Mouse (Mus musculus) myocyte (in vitro differentiated cells): Measurements from ENCODE around the gene Pgap3. TPM values are rescaled to one million over a fixed set of nuclear protein-coding genes. Genes with fewer than 3 reads are reported as not detected.
A peak's percentile ranks its signal among the peaks of the same experiment; 100 is the strongest.

Experiments used
- H3K27me3 ChIP-seq: one replicate; pipeline ENCODE4 v1.6.1; 2011; ENCODE audit not compliant: control insufficient read depth, insufficient read depth, insufficient read length
- H3K36me3 ChIP-seq: one replicate; pipeline ENCODE4 v1.6.1; 2011; ENCODE audit not compliant: control insufficient read depth, insufficient read depth
- H3K4me2 ChIP-seq: one replicate; pipeline ENCODE4 v1.6.1; 2011; ENCODE audit warnings: low read depth, control low read depth
- H3K4me3 ChIP-seq: one replicate; pipeline ENCODE4 v1.5.1; 2011; ENCODE audit warnings: mild to moderate bottlenecking, control low read depth, moderate library complexity
- H3K79me2 ChIP-seq: one replicate; pipeline ENCODE4 v1.6.1; 2011; ENCODE audit not compliant: control insufficient read depth, insufficient read depth
- H3ac ChIP-seq: one replicate; pipeline ENCODE4 v1.6.1; 2011; ENCODE audit not compliant: control insufficient read depth, insufficient read length
- CEBPB ChIP-seq: IDR thresholded peaks from 2 replicates; pipeline ENCODE4 v1.6.1; 2011; ENCODE audit warnings: mild to moderate bottlenecking, moderate library complexity; ENCODE audit not compliant: poor library complexity, insufficient read depth, severe bottlenecking
- E2F4 ChIP-seq: IDR thresholded peaks from one replicate; pipeline ENCODE4 v1.6.1; 2011; ENCODE audit warnings: mild to moderate bottlenecking, control low read depth, moderate library complexity; ENCODE audit not compliant: insufficient read depth
- MAX ChIP-seq: IDR thresholded peaks from one replicate; pipeline ENCODE4 v1.6.1; 2011; ENCODE audit warnings: low read depth, mild to moderate bottlenecking, control low read depth
- MYOD1 ChIP-seq, 3 experiments: IDR thresholded peaks; one replicate each; pipeline ENCODE4 v1.6.1; 2011; ENCODE audit warnings: control low read depth in 2 of 3, low read depth in 2 of 3, mild to moderate bottlenecking in 2 of 3, moderate library complexity in 1 of 3; ENCODE audit not compliant: insufficient read length in 2 of 3, control insufficient read depth in 1 of 3
- MYOG ChIP-seq, 3 experiments: IDR thresholded peaks; one replicate each; pipeline ENCODE4 v1.6.1; 2011; ENCODE audit warnings: control low read depth in 2 of 3, low read depth in 2 of 3, mild to moderate bottlenecking in 2 of 3; ENCODE audit not compliant: insufficient read length in 2 of 3, control insufficient read depth in 1 of 3, insufficient read depth in 1 of 3
- POLR2A ChIP-seq: IDR thresholded peaks from one replicate; pipeline ENCODE4 v1.6.1; 2011; ENCODE audit warnings: low read depth, mild to moderate bottlenecking, control low read depth, moderate library complexity; ENCODE audit not compliant: insufficient read length
- POLR2AphosphoS2 ChIP-seq: IDR thresholded peaks from one replicate; pipeline ENCODE4 v1.6.1; 2011; ENCODE audit warnings: low read depth, control low read depth; ENCODE audit not compliant: insufficient read length
- REST ChIP-seq: IDR thresholded peaks from one replicate; pipeline ENCODE4 v1.6.1; 2011; ENCODE audit warnings: mild to moderate bottlenecking, control low read depth, moderate library complexity; ENCODE audit not compliant: insufficient read depth, insufficient read length
- SRF ChIP-seq: IDR thresholded peaks from one replicate; pipeline ENCODE4 v1.6.1; 2011; ENCODE audit warnings: low read depth; ENCODE audit not compliant: control insufficient read depth, insufficient read length
- TCF12 ChIP-seq: IDR thresholded peaks from one replicate; pipeline ENCODE4 v1.6.1; 2011; ENCODE audit warnings: mild to moderate bottlenecking, control low read depth; ENCODE audit not compliant: poor library complexity, insufficient read depth, severe bottlenecking
- TCF3 ChIP-seq: IDR thresholded peaks from one replicate; pipeline ENCODE4 v1.6.1; 2011; ENCODE audit warnings: low read depth, control low read depth; ENCODE audit not compliant: insufficient read length
- USF1 ChIP-seq: IDR thresholded peaks from one replicate; pipeline ENCODE4 v1.6.1; 2011; ENCODE audit warnings: low read depth, mild to moderate bottlenecking, control low read depth, moderate library complexity
- polyA plus RNA-seq: library from polyadenylated mRNA; unstranded; fragments of >200 nt; fragmentation: generic; extraction: Trizol; gene quantifications from one replicate; pipeline ENCODE4 v1.2.1, GENCODE M21; 2012; ENCODE audit warnings: missing spikeins

Pgap3 gene
- polyA plus RNA-seq, 1 experiment = 8.7 TPM

- Histone ChIP-seq H3K4me2 (no peak overlapping the region), H3K27me3 (peaks cover 53% of the 10 kb centered on the region), H3ac (no peak overlapping the region), H3K79me2 (no peaks in the 10 kb centered on the region), H3K4me3 (no peak overlapping the region), H3K36me3 (no peaks in the 10 kb centered on the region)
- TF ChIP-seq MYOG (IDR thresholded peaks at IDR 0.05; ENCODE audit: control insufficient read depth in 1 of 3, insufficient read depth in 1 of 3, insufficient read length in 2 of 3, low read depth in 2 of 3) (no peak), SRF (no peak), TCF12 (no peak), CEBPB (no peak), MAX (no peak), MYOD1 (IDR thresholded peaks at IDR 0.05; ENCODE audit: control insufficient read depth in 1 of 3, insufficient read length in 2 of 3, low read depth in 2 of 3) (no peak), POLR2A (no peak), USF1 (no peak), TCF3 (no peak), POLR2AphosphoS2 (no peak), REST (no peak), E2F4 (no peak)
These were observed 47.9 kb downstream of the Pgap3 start for GRCm38 (mm10) chr11:98352272-98352990.

- Histone ChIP-seq H3K4me2 (no peak overlapping the region), H3K4me3 (no peak overlapping the region), H3K27me3 (peaks cover 67% of the 10 kb centered on the region), H3K79me2 (no peaks in the 10 kb centered on the region), H3ac (no peak overlapping the region), H3K36me3 (no peaks in the 10 kb centered on the region)
- no peak for TF ChIP-seq REST
- no peak for TF ChIP-seq POLR2A
- TF ChIP-seq TCF12 = no peak
- TF ChIP-seq SRF = no peak
- no peak for TF ChIP-seq E2F4
- TF ChIP-seq MYOG (IDR thresholded peaks at IDR 0.05; ENCODE audit: control insufficient read depth in 1 of 3, insufficient read depth in 1 of 3, insufficient read length in 2 of 3, low read depth in 2 of 3) = no peak
- TF ChIP-seq POLR2AphosphoS2 = no peak
- TF ChIP-seq TCF3 = no peak
- TF ChIP-seq MAX = no peak
- no peak for TF ChIP-seq MYOD1 (IDR thresholded peaks at IDR 0.05; ENCODE audit: control insufficient read depth in 1 of 3, insufficient read length in 2 of 3, low read depth in 2 of 3)
- no peak for TF ChIP-seq USF1
- TF ChIP-seq CEBPB = no peak
These were observed 51.0 kb downstream of the Pgap3 start for GRCm38 (mm10) chr11:98349308-98349707.

- Histone ChIP-seq H3K4me3 (no peak within 1 kb of the TSS), H3K36me3 (no peaks in the 10 kb centered on the region), H3K27me3 (peaks cover 67% of the 10 kb centered on the region), H3K79me2 (no peaks in the 10 kb centered on the region), H3K4me2 (peak within 1 kb of the TSS; percentile 61), H3ac (no peak within 1 kb of the TSS)
- TF ChIP-seq MYOG (IDR thresholded peaks at IDR 0.05; ENCODE audit: control insufficient read depth in 1 of 3, insufficient read depth in 1 of 3, insufficient read length in 2 of 3, low read depth in 2 of 3) (no peak), POLR2AphosphoS2 (no peak), E2F4 (no peak), POLR2A (no peak), TCF12 (no peak), SRF (no peak), USF1 (no peak), MYOD1 (IDR thresholded peaks at IDR 0.05; ENCODE audit: control insufficient read depth in 1 of 3, insufficient read length in 2 of 3, low read depth in 2 of 3) (no peak), TCF3 (no peak), REST (no peak), MAX (no peak), CEBPB (no peak)
These were observed 52.0 kb downstream of the Pgap3 start, which contains the start of gene Ppp1r1b for GRCm38 (mm10) chr11:98348083-98348961. Gene Ppp1r1b (plus strand): TSS chr11:98348404.

- TF ChIP-seq MAX (no peak), TCF3 (no peak), POLR2A (no peak), REST (no peak), MYOG (IDR thresholded peaks at IDR 0.05; ENCODE audit: control insufficient read depth in 1 of 3, insufficient read depth in 1 of 3, insufficient read length in 2 of 3, low read depth in 2 of 3) (no peak), TCF12 (no peak), E2F4 (no peak), POLR2AphosphoS2 (no peak), MYOD1 (IDR thresholded peaks at IDR 0.05; ENCODE audit: control insufficient read depth in 1 of 3, insufficient read length in 2 of 3, low read depth in 2 of 3) (no peak), CEBPB (no peak), USF1 (no peak), SRF (no peak)
- Histone ChIP-seq H3K36me3 (no peaks in the 10 kb centered on the region), H3ac (no peak overlapping the region), H3K4me2 (no peak overlapping the region), H3K27me3 (peaks cover 62% of the 10 kb centered on the region), H3K4me3 (no peak overlapping the region), H3K79me2 (no peaks in the 10 kb centered on the region)
These were observed 52.8 kb downstream of the Pgap3 start for GRCm38 (mm10) chr11:98347385-98348082.
